Mouse (Mus musculus) liver, embryonic 13.5 days (tissue): ENCODE results near the gene Macrod1. TPM values are rescaled to one million over a fixed set of nuclear protein-coding genes. Genes with fewer than 3 reads are reported as not detected.
A peak's percentile ranks its signal among the peaks of the same experiment; 100 is the strongest.

Experiments
- ATAC-seq: fragments of 200-750 bp; cut with Nextera tagmentation; 2 replicates; pipeline ENCODE4 v1.8.0; 2017; ENCODE audit warnings: low read depth, mild to moderate bottlenecking, moderate number of reproducible peaks, moderate library complexity
- DNase-seq: peaks from one replicate; pipeline ENCODE4 v3.0.0; 2022
- H3K27ac ChIP-seq: fragments of 300-500 bp; sonication (generic); 2 replicates; pipeline ENCODE4 v1.5.1; 2015; ENCODE audit warnings: moderate library complexity, mild to moderate bottlenecking, inconsistent platforms
- H3K27me3 ChIP-seq: fragments of 300-500 bp; sonication (generic); 2 replicates; pipeline ENCODE4 v1.6.1; 2015; ENCODE audit warnings: mild to moderate bottlenecking, inconsistent platforms
- H3K36me3 ChIP-seq: fragments of 300-500 bp; sonication (generic); 2 replicates; pipeline ENCODE4 v1.6.1; 2015; ENCODE audit warnings: mild to moderate bottlenecking, inconsistent platforms
- H3K4me1 ChIP-seq: fragments of 300-500 bp; sonication (generic); replicated peaks from 2 replicates; pipeline ENCODE4 v1.6.1; 2015; ENCODE audit warnings: inconsistent platforms
- H3K4me2 ChIP-seq: fragments of 300-500 bp; sonication (generic); 2 replicates; pipeline ENCODE4 v1.6.1; 2015; ENCODE audit warnings: inconsistent platforms, mild to moderate bottlenecking, moderate library complexity
- H3K4me3 ChIP-seq: fragments of 300-500 bp; sonication (generic); replicated peaks from 2 replicates; pipeline ENCODE4 v1.5.1; 2015; ENCODE audit warnings: mild to moderate bottlenecking, inconsistent platforms
- H3K9ac ChIP-seq: fragments of 300-500 bp; sonication (generic); 2 replicates; pipeline ENCODE4 v1.6.1; 2015; ENCODE audit warnings: mild to moderate bottlenecking, inconsistent platforms
- H3K9me3 ChIP-seq: fragments of 300-500 bp; sonication (generic); replicated peaks from 2 replicates; pipeline ENCODE4 v1.6.1; 2016; ENCODE audit warnings: inconsistent platforms
- WGBS: fragments of 180-500 bp; shearing (Covaris S2); methylation state at CpG from one replicate; pipeline ENCODE4 v1.1.7; 2015; ENCODE audit not compliant: insufficient replicate concordance; 5-methylcytosine and 5-hydroxymethylcytosine counted together
- polyA plus RNA-seq: library from polyadenylated mRNA; unstranded; fragments of >200 nt; fragmentation: Nextera tagmentation; extraction: Ambion mirVana; gene quantifications from 2 replicates; pipeline ENCODE4 v1.2.1, GENCODE M21; 2015

The Macrod1 gene
- polyA plus RNA-seq = 3.0 and 3.8 TPM in 2 replicates

- Histone ChIP-seq H3K4me3 (peak within 1 kb of the TSS; percentile 72), H3K36me3 (no peaks in the 10 kb centered on the region), H3K27me3 (no peaks in the 10 kb centered on the region), H3K9ac (peak within 1 kb of the TSS; percentile 77), H3K4me2 (peak within 1 kb of the TSS; percentile 99), H3K4me1 (peaks cover 41% of the 10 kb centered on the region), H3K27ac (no peak within 1 kb of the TSS), H3K9me3 (no peaks in the 10 kb centered on the region)
- peak; percentile 78 for ATAC-seq
- WGBS = 1% methylated on average over 66 of the region's 72 CpGs
- DNase-seq = peak; percentile 57
Observed at GRCm38 (mm10) chr19:7056248-7057087, at the start of gene Macrod1. Macrod1 (plus strand) TSS chr19:7056810.

DNA sequence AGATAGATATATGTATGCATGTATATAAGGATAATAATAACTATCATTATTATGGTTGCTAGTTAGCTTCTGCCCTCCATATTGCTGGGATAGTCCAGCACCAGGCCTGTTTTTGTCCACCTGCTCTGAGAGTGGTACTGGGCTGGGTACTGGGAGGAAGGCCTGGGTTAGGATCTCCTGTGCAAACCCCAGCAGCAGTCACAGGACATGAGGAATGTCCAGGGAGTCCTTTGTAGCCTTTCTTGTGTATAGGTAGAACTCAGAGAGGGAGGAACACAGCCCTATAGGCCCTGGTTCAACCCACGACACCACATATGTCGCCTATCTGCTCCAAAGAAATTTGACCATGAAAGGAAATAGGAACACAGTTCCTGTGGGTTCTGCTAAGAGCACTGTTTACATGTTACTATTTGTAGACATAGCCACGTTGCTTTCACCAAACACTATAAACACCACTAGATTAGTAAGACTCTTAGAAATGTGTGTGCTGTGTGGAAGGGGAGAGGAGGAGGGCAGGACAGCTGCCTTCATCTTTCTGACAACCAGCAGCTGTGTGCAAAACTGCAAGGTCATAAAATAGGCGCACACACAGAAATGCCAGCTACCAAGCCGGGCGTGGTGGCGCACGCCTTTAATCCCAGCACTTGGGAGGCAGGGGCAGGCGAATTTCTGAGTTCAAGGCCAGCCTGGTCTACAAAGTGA, 49.6 kb upstream of the Macrod1 start:
- 84% methylated on average over 9 of the region's 9 CpGs for WGBS
- no peak overlapping the region for H3K9ac ChIP-seq
- H3K27me3 ChIP-seq = no peaks in the 10 kb centered on the region
- H3K36me3 ChIP-seq = peaks cover 59% of the 10 kb centered on the region
- ATAC-seq (no peak), DNase-seq (no peak)
- no peak overlapping the region for H3K27ac ChIP-seq
- H3K9me3 ChIP-seq = no peaks in the 10 kb centered on the region
- no peak overlapping the region for H3K4me2 ChIP-seq
- peaks cover 3% of the 10 kb centered on the region; the same call in 1 of the 2 replicates for H3K4me1 ChIP-seq
- H3K4me3 ChIP-seq = no peak overlapping the region

- Histone ChIP-seq H3K9ac (no peak overlapping the region), H3K4me1 (peaks cover 21% of the 10 kb centered on the region), H3K9me3 (no peaks in the 10 kb centered on the region), H3K4me2 (no peak overlapping the region), H3K36me3 (peaks cover 75% of the 10 kb centered on the region), H3K27ac (no peak overlapping the region; the same call in 1 of the 2 replicates), H3K4me3 (no peak overlapping the region), H3K27me3 (no peaks in the 10 kb centered on the region)
- DNase-seq = no peak
- ATAC-seq = no peak
- 75% methylated on average over 4 of the region's 4 CpGs for WGBS
Observed at GRCm38 (mm10) chr19:7012426-7012825, 44.2 kb upstream of the Macrod1 start.

- ATAC-seq (no peak), DNase-seq (no peak)
- no peaks in the 10 kb centered on the region for H3K27me3 ChIP-seq
- H3K4me3 ChIP-seq = no peak overlapping the region
- no peak overlapping the region for H3K27ac ChIP-seq
- H3K4me1 ChIP-seq = peaks cover 37% of the 10 kb centered on the region
- no peak overlapping the region for H3K4me2 ChIP-seq
- no peaks in the 10 kb centered on the region for H3K9me3 ChIP-seq
- peaks cover 65% of the 10 kb centered on the region for H3K36me3 ChIP-seq
- 94% methylated on average over 9 of the region's 9 CpGs for WGBS
- H3K9ac ChIP-seq = no peak overlapping the region
Observed at GRCm38 (mm10) chr19:7013984-7014383, 42.6 kb upstream of the Macrod1 start.

DNA sequence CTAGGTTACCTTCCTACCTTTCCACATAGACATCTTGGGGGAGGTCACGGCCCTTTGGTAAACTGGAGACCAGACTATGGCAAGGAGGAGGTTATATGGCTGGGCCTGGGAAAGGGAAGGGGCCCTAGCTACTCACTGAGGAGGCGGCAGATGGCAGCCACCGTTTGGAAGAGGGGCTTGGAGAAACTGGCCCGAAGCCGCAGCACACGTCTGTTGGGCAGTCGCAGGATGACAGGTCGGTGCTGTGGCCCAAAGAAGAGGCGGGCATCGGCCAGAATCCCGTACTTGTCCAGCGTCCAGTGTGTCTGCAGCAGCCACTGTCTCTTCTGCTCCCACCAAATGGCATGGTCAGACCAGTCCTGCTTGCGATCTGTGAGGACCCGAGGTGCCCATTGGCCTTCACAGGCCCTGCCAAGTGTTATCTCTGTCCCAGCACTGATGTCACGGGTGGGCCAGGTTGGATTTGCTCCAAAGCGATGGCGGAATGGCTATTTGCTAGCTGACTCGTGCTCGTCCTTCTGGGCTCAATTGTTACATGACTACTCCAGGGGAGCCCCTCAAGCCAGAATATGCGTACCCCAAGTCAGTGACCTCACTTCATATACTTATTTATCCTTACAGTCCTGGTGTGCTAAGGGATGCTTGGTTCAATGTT, 42.0 kb upstream of the Macrod1 start:
- Histone ChIP-seq H3K27me3 (no peaks in the 10 kb centered on the region), H3K4me1 (peaks cover 43% of the 10 kb centered on the region), H3K4me2 (no peak overlapping the region), H3K9ac (no peak overlapping the region), H3K36me3 (peaks cover 63% of the 10 kb centered on the region), H3K9me3 (no peaks in the 10 kb centered on the region), H3K4me3 (no peak overlapping the region), H3K27ac (no peak overlapping the region)
- 87% methylated on average over 20 of the region's 20 CpGs for WGBS
- DNase-seq = no peak
- ATAC-seq = no peak

GRCm38 (mm10) chr19:7017541-7018457, 38.8 kb upstream of the Macrod1 start:
- Histone ChIP-seq H3K9ac (peak overlapping the region; percentile 92), H3K4me1 (peaks cover 60% of the 10 kb centered on the region), H3K27me3 (no peaks in the 10 kb centered on the region), H3K4me2 (peak overlapping the region; percentile 89), H3K36me3 (peaks cover 73% of the 10 kb centered on the region), H3K27ac (peak overlapping the region; percentile 98), H3K9me3 (no peaks in the 10 kb centered on the region), H3K4me3 (peak overlapping the region; percentile 74)
- ATAC-seq = peak; percentile 88
- WGBS = 16% methylated on average over 12 of the region's 12 CpGs
- DNase-seq = peak; percentile 79

- Histone ChIP-seq H3K4me1 (peaks cover 53% of the 10 kb centered on the region), H3K4me2 (peak overlapping the region; percentile 89), H3K27me3 (no peaks in the 10 kb centered on the region), H3K9ac (peak overlapping the region; percentile 92), H3K9me3 (no peaks in the 10 kb centered on the region), H3K4me3 (peak overlapping the region; percentile 74), H3K36me3 (peaks cover 73% of the 10 kb centered on the region), H3K27ac (peak overlapping the region; percentile 98)
- DNase-seq (no peak), ATAC-seq (peak; percentile 12)
- 21% methylated on average over 11 of the region's 11 CpGs for WGBS
Observed at GRCm38 (mm10) chr19:7018546-7018945, 38.1 kb upstream of the Macrod1 start.

DNA sequence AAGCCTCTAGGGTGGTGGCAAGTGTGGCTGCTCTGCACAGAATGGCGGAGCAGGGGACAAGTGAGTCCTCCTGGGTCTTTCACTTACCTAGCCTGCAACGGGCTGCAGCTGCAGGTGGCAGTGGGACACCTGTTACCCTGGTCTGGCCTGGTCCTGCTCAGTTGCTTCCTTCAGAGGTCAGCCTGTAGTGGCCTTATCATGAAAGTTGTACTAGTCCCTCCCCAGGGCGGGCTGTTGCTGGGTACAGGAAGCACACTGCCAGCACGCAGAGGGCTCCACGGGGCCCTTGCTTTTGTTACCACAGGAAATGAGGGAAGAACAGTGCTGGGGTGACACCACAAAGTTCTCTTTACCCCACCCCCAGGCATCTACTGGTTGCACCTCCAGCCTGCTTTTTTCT, 37.4 kb upstream of the Macrod1 start, which contains the start of gene Fermt3:
Fermt3 (minus strand) TSS at position 279 of the 400 bp plus-strand sequence.
- peak within 1 kb of the TSS; percentile 98 for H3K27ac ChIP-seq
- WGBS = 9% methylated on average over 5 of the region's 5 CpGs
- H3K27me3 ChIP-seq = no peaks in the 10 kb centered on the region
- peak within 1 kb of the TSS; percentile 89 for H3K4me2 ChIP-seq
- peaks cover 73% of the 10 kb centered on the region for H3K36me3 ChIP-seq
- peaks cover 53% of the 10 kb centered on the region for H3K4me1 ChIP-seq
- DNase-seq (peak; percentile 74), ATAC-seq (peak; percentile 83)
- peak within 1 kb of the TSS; percentile 74 for H3K4me3 ChIP-seq
- peak within 1 kb of the TSS; percentile 92 for H3K9ac ChIP-seq
- H3K9me3 ChIP-seq = no peaks in the 10 kb centered on the region

GRCm38 (mm10) chr19:7020224-7020641, 36.4 kb upstream of the Macrod1 start:
- Histone ChIP-seq H3K36me3 (peaks cover 76% of the 10 kb centered on the region), H3K4me1 (peaks cover 53% of the 10 kb centered on the region)
- DNase-seq = peak; percentile 54

GRCm38 (mm10) chr19:7029531-7029930, 27.1 kb upstream of the Macrod1 start:
- ATAC-seq (no peak), DNase-seq (no peak)
- Histone ChIP-seq H3K27me3 (no peaks in the 10 kb centered on the region), H3K27ac (no peak overlapping the region; the same call in 1 of the 2 replicates), H3K4me2 (no peak overlapping the region), H3K4me1 (no peaks in the 10 kb centered on the region), H3K9ac (no peak overlapping the region), H3K9me3 (no peaks in the 10 kb centered on the region), H3K4me3 (no peak overlapping the region), H3K36me3 (peaks cover 99% of the 10 kb centered on the region)
- WGBS = 89% methylated on average over 5 of the region's 5 CpGs

More at GRCm38 (mm10) chr19:7020224-7020641, 36.4 kb upstream of the Macrod1 start:
- no peaks in the 10 kb centered on the region for H3K9me3 ChIP-seq
- peak overlapping the region; percentile 74 for H3K4me3 ChIP-seq
- H3K9ac ChIP-seq = peak overlapping the region; percentile 92
- peak overlapping the region; percentile 98 for H3K27ac ChIP-seq
- 19% methylated on average over 3 of the region's 3 CpGs for WGBS
- no peak for ATAC-seq
- H3K4me2 ChIP-seq = peak overlapping the region; percentile 89
- H3K27me3 ChIP-seq = no peaks in the 10 kb centered on the region
